Mouse (Mus musculus) ES-Bruce4 (cell line): ENCODE results near the gene Angptl3. TPM values are rescaled to one million over a fixed set of nuclear protein-coding genes. Genes with fewer than 3 reads are reported as not detected.

ENCODE experiments used
- H3K27ac ChIP-seq: 2 replicates; pipeline ENCODE4 v1.5.1; 2012; ENCODE audit warnings: low read length, inconsistent platforms; ENCODE audit not compliant: insufficient read depth
- H3K27me3 ChIP-seq: 2 replicates; pipeline ENCODE4 v1.6.1; 2012; ENCODE audit warnings: mild to moderate bottlenecking, low read length, inconsistent platforms; ENCODE audit not compliant: control insufficient read depth, poor library complexity, insufficient read depth, severe bottlenecking
- H3K36me3 ChIP-seq: 2 replicates; pipeline ENCODE4 v1.6.1; 2012; ENCODE audit warnings: inconsistent platforms, mild to moderate bottlenecking, low read length, moderate library complexity; ENCODE audit not compliant: control insufficient read depth, poor library complexity, insufficient read depth, severe bottlenecking
- H3K4me1 ChIP-seq: one replicate; pipeline ENCODE4 v1.8.1; 2011; ENCODE audit warnings: low read length; ENCODE audit not compliant: control insufficient read depth, insufficient read depth
- H3K4me3 ChIP-seq: 2 replicates; pipeline ENCODE4 v1.5.1; 2011; ENCODE audit warnings: low read depth, mild to moderate bottlenecking, low read length
- H3K9ac ChIP-seq: 2 replicates; pipeline ENCODE4 v1.6.1; 2012; ENCODE audit warnings: low read depth, mild to moderate bottlenecking, inconsistent platforms; ENCODE audit not compliant: poor library complexity, severe bottlenecking
- H3K9me3 ChIP-seq: replicated peaks from 2 replicates; pipeline ENCODE4 v1.6.1; 2012; ENCODE audit warnings: mild to moderate bottlenecking, low read length, inconsistent platforms; ENCODE audit not compliant: control insufficient read depth, poor library complexity, insufficient read depth, severe bottlenecking
- CTCF ChIP-seq: IDR thresholded peaks from one replicate; pipeline ENCODE4 v1.8.1; 2011; ENCODE audit warnings: low read depth, low read length
- EP300 ChIP-seq: IDR thresholded peaks from 2 replicates; pipeline ENCODE4 v1.6.1; 2011; ENCODE audit warnings: low read depth, low read length; ENCODE audit not compliant: insufficient read depth
- POLR2A ChIP-seq: IDR thresholded peaks from one replicate; pipeline ENCODE4 v1.8.1; 2011; ENCODE audit warnings: low read length; ENCODE audit not compliant: insufficient read depth
- polyA plus RNA-seq: library from polyadenylated mRNA; stranded (reverse); fragments of >200 nt; gene quantifications from 2 replicates; pipeline ENCODE4 v1.2.4, GENCODE M21; 2011; ENCODE audit warnings: low read depth; ENCODE audit not compliant: missing spikeins, insufficient read depth, insufficient read length

Gene Angptl3
- polyA plus RNA-seq: not detected in 2 replicates

- H3K36me3 ChIP-seq: no peaks in the 10 kb centered on the region
- H3K27ac ChIP-seq: no peak within 1 kb of the TSS
- no peaks in the 10 kb centered on the region for H3K9me3 ChIP-seq
- no peak within 1 kb of the TSS for H3K4me3 ChIP-seq
- TF ChIP-seq EP300 (no peak), POLR2A (no peak), CTCF (no peak)
- H3K4me1 ChIP-seq: no peaks in the 10 kb centered on the region
- H3K9ac ChIP-seq: no peak within 1 kb of the TSS
- no peaks in the 10 kb centered on the region for H3K27me3 ChIP-seq
Measured at GRCm38 (mm10) chr4:99030686-99031085, at the start of gene Angptl3. Gene Angptl3, plus strand, starts transcription at chr4:99030954.

- Histone ChIP-seq H3K4me3 (no peak overlapping the region), H3K9me3 (0 out of 2 replicates have a peak, but pooled peaks cover 2% of the 10 kb centered on the region), H3K36me3 (no peaks in the 10 kb centered on the region; the same call in 1 of the 2 replicates), H3K27ac (no peak overlapping the region), H3K27me3 (no peaks in the 10 kb centered on the region), H3K4me1 (no peaks in the 10 kb centered on the region), H3K9ac (no peak overlapping the region)
- TF ChIP-seq POLR2A: no peak
- no peak for TF ChIP-seq CTCF
- TF ChIP-seq EP300: no peak
Measured at GRCm38 (mm10) chr4:98984701-98985100, 46.1 kb upstream of the Angptl3 start.

- H3K27me3 ChIP-seq: no peaks in the 10 kb centered on the region
- no peak for TF ChIP-seq EP300
- TF ChIP-seq CTCF: no peak
- TF ChIP-seq POLR2A: no peak
- no peak overlapping the region for H3K4me3 ChIP-seq
- no peak overlapping the region for H3K27ac ChIP-seq
- no peak overlapping the region for H3K9ac ChIP-seq
- no peaks in the 10 kb centered on the region for H3K9me3 ChIP-seq
- no peaks in the 10 kb centered on the region for H3K4me1 ChIP-seq
- H3K36me3 ChIP-seq: no peaks in the 10 kb centered on the region
Measured at GRCm38 (mm10) chr4:98993491-98993890, 37.3 kb upstream of the Angptl3 start.

DNA sequence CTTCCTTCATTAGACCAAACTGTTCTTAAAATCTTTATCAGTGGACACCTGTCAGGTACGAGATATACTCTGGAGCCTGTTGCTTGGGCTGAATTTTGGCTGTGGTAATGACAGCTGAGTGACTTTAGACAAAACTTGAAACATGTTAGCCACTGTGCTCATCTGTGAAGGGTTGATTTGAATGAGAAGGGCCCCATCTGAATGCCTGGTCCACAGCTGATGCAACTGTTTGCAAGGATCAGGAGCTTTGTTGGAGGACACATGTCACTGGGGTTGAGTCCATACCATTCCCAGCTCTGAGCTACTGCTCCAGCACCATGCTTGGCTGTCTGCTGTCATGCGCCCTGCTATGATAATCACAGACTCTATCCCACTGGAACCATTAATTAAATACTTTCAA, 25.2 kb upstream of the Angptl3 start:
- H3K4me1 ChIP-seq: peaks cover 2% of the 10 kb centered on the region
- no peaks in the 10 kb centered on the region for H3K36me3 ChIP-seq
- no peak overlapping the region for H3K27ac ChIP-seq
- no peaks in the 10 kb centered on the region for H3K27me3 ChIP-seq
- no peaks in the 10 kb centered on the region for H3K9me3 ChIP-seq
- no peak overlapping the region for H3K9ac ChIP-seq
- TF ChIP-seq EP300 (no peak), POLR2A (no peak), CTCF (no peak)
- H3K4me3 ChIP-seq: no peak overlapping the region

DNA sequence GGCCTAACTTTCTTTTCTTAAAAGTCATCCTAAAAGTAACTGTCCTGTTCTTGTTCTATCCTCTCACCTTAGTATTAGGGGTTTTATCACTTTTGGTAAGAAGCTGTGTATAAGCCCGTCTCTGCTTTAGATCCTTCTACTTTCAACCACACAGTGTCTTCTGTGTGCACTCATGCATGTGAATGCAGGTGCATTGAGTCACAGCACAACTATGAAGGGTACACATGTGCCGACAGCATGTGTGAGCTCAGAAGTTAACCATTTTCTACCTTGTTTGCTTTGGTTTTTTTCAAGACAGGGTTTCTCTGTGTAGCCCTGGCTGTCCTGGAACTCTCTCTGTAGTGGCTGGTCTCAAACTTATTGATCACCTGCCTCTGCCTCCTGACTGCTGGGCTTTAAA, 24.4 kb upstream of the Angptl3 start:
- H3K4me1 ChIP-seq: peaks cover 2% of the 10 kb centered on the region
- H3K36me3 ChIP-seq: no peaks in the 10 kb centered on the region
- H3K9me3 ChIP-seq: no peaks in the 10 kb centered on the region
- no peak for TF ChIP-seq CTCF
- no peak overlapping the region for H3K4me3 ChIP-seq
- no peaks in the 10 kb centered on the region for H3K27me3 ChIP-seq
- no peak overlapping the region for H3K9ac ChIP-seq
- no peak overlapping the region for H3K27ac ChIP-seq

- Histone ChIP-seq H3K4me3 (no peak overlapping the region), H3K27me3 (no peaks in the 10 kb centered on the region), H3K27ac (no peak overlapping the region), H3K36me3 (no peaks in the 10 kb centered on the region), H3K9me3 (no peaks in the 10 kb centered on the region), H3K9ac (no peak overlapping the region), H3K4me1 (no peaks in the 10 kb centered on the region)
- no peak for TF ChIP-seq POLR2A
- no peak for TF ChIP-seq EP300
- TF ChIP-seq CTCF: no peak
Measured at GRCm38 (mm10) chr4:99011039-99011438, 19.7 kb upstream of the Angptl3 start.
